Mouse (Mus musculus): ENCODE results near the gene Cdk11b. TPM values are rescaled to one million over a fixed set of nuclear protein-coding genes. Genes with fewer than 3 reads are reported as not detected.

The Cdk11b gene
- total RNA-seq, 2 experiments from 2014 or later: 45.4 to 47.0 TPM

DNA sequence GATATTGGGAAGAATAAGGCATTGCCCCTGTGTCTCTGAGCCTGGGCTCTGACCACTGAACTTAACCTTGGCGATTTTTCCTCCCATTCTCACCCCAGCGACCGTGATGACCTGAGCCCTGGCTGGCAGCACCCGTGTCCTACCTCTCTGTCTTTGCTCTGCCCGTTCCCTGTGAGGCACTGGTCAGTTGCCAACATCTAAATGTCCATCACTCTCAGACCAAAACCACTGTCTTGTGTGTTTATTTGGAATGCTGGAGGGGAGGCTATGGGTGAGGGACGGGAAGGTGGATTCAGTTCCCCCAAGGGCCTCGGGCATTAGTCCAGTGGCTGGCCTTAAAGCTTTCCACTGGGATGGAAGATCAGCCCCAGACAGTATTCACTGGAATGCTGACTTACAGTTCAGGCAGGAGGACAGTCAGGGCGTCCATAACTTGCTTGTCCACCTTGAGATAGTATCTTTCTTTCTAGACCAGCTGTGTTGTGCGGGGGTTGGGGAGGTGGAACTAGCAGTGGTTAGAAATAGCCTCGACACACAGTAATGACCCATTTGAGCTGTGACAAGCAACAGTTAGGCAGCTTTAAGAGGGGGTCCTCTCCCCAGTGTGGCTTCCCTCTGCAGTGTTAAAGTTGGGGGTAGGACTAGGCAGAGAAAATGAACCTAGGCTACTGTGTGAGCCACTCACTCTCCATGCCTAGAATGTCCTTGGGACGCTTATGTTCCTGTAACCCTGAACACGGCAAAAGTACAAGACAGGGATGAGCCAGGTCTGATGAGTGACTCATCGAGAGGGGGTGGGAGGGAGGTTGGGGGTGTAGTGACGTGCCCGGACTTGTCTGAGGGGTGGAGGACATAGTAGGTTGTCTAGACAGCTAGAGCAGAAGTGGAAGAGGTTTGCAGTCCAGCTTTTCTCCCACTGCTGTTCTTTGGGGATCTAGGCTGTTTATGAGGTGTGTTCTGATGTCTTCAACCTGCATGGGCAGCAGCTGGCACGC lies 71.9 kb downstream of the Cdk11b start:
- DNase-seq (ENCODE audit: low spot score in 2 of 2): no peak
- intact Hi-C loops (cut with DNase I): no loop called here

Other genes with a start within 250 kb of the Cdk11b start
- 10 to 100 TPM; 58.3 to 66.1 TPM for gene Gabrd, start 226.7 kb upstream of the Cdk11b start, total RNA-seq (2021)
- gene Cfap74, start 215.7 kb upstream of the Cdk11b start, total RNA-seq (2021): 10 to 100 TPM; 11.2 to 11.7 TPM
- 1 to 10 TPM; 1.2 to 2.9 TPM for gene Tmem52, start 155.7 kb upstream of the Cdk11b start, total RNA-seq (2021)
- 1,000 to 10,000 TPM in 1 of 2 experiments, 100 to 1,000 TPM in 1; 991 to 1,025 TPM for gene Gnb1, start 133.5 kb upstream of the Cdk11b start, total RNA-seq (2021)
- gene Nadk, start 62.5 kb upstream of the Cdk11b start, total RNA-seq (2021): 10 to 100 TPM; 62.2 to 62.5 TPM
- gene Slc35e2, start 23.4 kb upstream of the Cdk11b start, total RNA-seq (2021): 10 to 100 TPM; 48.8 to 53.1 TPM
- not detected for gene Gm10563, start 20.6 kb downstream of the Cdk11b start, total RNA-seq (2021)
- 1 to 10 TPM; 1.2 to 2.4 TPM for gene Mmp23, start 28.5 kb downstream of the Cdk11b start, total RNA-seq (2021)
- 100 to 1,000 TPM; 105 TPM for gene Mib2, start 44.3 kb downstream of the Cdk11b start, total RNA-seq (2021)
- 10 to 100 TPM; 22.8 to 26.0 TPM for gene Fndc10, start 69.5 kb downstream of the Cdk11b start, total RNA-seq (2021)
- gene Ssu72, start 79.9 kb downstream of the Cdk11b start, total RNA-seq (2021): 10 to 100 TPM; 84.2 to 86.8 TPM
- gene Tmem240, start 109.9 kb downstream of the Cdk11b start, total RNA-seq (2021): 10 to 100 TPM; 67.0 to 70.7 TPM
- gene Atad3a, start 136.2 kb downstream of the Cdk11b start, total RNA-seq (2021): 10 to 100 TPM; 52.3 to 53.2 TPM
- 10 to 100 TPM; 16.3 to 17.0 TPM for gene Vwa1, start 149.8 kb downstream of the Cdk11b start, total RNA-seq (2021)
- 10 to 100 TPM in 1 of 2 experiments, 1 to 10 TPM in 1; 8.7 to 11.6 TPM for gene Tmem88b, start 161.0 kb downstream of the Cdk11b start, total RNA-seq (2021)
- under 1 TPM in 1 of 2 experiments, not detected in 1; 0.31 TPM for gene Ankrd65, start 165.6 kb downstream of the Cdk11b start, total RNA-seq (2021)
- gene Mrpl20, start 178.0 kb downstream of the Cdk11b start, total RNA-seq (2021): 100 to 1,000 TPM; 104 to 112 TPM
- 10 to 100 TPM; 69.5 to 73.5 TPM for gene Ccnl2, start 187.6 kb downstream of the Cdk11b start, total RNA-seq (2021)
- gene Aurkaip1, start 206.4 kb downstream of the Cdk11b start, total RNA-seq (2021): 10 to 100 TPM; 83.3 to 84.1 TPM
- 10 to 100 TPM in 1 of 2 experiments, 1 to 10 TPM in 1; 9.0 to 14.0 TPM for gene Mxra8, start 214.8 kb downstream of the Cdk11b start, total RNA-seq (2021)
- 10 to 100 TPM; 81.5 to 81.6 TPM for gene Dvl1, start 222.5 kb downstream of the Cdk11b start, total RNA-seq (2021)
- under 1 TPM; 0.20 to 0.27 TPM for gene Tas1r3, start 238.5 kb downstream of the Cdk11b start, total RNA-seq (2021)
- 10 to 100 TPM; 28.8 to 29.7 TPM for gene Cptp, start 244.6 kb downstream of the Cdk11b start, total RNA-seq (2021)
- gene Ints11, start 244.7 kb downstream of the Cdk11b start, total RNA-seq (2021): 10 to 100 TPM; 34.4 to 38.4 TPM